Mouse (Mus musculus): Measurements from ENCODE around the gene Olfr303.
"Not testable (repeated sequence)": the region's sequence is repeated elsewhere in the genome, so short reads cannot be mapped to it uniquely, and the experiment has no call there.

Olfr303 gene

GRCm38 (mm10) chr7:86397689-86398088 is at the start of gene Olfr303:
Olfr303 (minus strand) TSS chr7:86397789.
- no peak for DNase-seq (ENCODE audit: low spot score in 2 of 2)

DNA sequence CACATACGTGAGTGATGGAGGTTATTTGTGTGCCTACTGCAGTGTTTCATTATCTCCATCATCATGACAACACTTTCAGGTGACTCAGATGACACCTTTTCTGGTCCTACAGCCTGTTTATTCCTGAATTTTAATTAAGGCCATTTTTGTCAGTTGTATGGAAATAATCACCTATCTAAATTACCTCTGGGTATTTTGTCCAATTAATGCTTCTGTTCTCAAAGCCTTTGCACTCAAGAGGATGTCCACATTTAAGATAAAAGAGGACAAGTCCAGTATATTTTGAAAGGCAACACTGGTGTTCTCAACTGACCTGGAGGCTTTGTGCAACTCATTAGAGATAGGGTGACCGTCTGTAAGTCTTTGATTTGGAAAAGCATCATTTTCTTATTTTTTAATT is 6.0 kb upstream of the Olfr303 start, which contains the start of gene Olfr301:
Gene Olfr301, plus strand, starts transcription at position 301 of the 400 bp plus-strand sequence.
- no peak for DNase-seq (ENCODE audit: low spot score in 2 of 2)

GRCm38 (mm10) chr7:86386558-86386957 is 11.0 kb downstream of the Olfr303 start, which contains the start of gene Olfr304:
Olfr304 (minus strand) TSS chr7:86386658.
- no peak for DNase-seq (ENCODE audit: low spot score in 2 of 2)

- no peak for DNase-seq (ENCODE audit: low spot score in 2 of 2)
These were observed 11.8 kb downstream of the Olfr303 start for GRCm38 (mm10) chr7:86385769-86386168.

GRCm38 (mm10) chr7:86366828-86367227 is 30.8 kb downstream of the Olfr303 start, which contains the start of gene Olfr305:
Olfr305 (minus strand) TSS chr7:86366928.
- no peak for DNase-seq (ENCODE audit: low spot score in 2 of 2)

DNA sequence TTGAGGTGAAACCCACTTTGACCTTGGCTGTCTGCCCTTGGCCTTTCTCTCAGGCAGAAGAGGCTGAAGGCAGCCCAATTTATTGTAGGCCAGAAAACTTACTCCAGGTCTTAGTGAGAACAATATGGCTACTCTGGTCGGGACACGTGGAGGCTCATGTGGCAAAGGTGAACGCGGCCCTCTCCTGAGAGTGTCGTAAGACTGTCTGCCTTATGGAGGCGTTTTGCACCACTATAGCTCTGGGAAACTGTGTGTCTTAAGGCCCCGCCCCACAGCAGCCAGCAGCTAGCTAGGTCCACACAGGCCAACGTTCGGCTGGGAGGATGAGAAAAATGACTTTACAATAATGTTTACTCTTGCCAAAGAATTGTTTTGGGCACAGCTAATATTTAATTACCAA is 51.3 kb downstream of the Olfr303 start:
- DNase-seq (ENCODE audit: low spot score in 2 of 2): not testable (repeated sequence)

GRCm38 (mm10) chr7:86344253-86344652 is 53.3 kb downstream of the Olfr303 start:
- DNase-seq (ENCODE audit: low spot score in 2 of 2): no peak

DNA sequence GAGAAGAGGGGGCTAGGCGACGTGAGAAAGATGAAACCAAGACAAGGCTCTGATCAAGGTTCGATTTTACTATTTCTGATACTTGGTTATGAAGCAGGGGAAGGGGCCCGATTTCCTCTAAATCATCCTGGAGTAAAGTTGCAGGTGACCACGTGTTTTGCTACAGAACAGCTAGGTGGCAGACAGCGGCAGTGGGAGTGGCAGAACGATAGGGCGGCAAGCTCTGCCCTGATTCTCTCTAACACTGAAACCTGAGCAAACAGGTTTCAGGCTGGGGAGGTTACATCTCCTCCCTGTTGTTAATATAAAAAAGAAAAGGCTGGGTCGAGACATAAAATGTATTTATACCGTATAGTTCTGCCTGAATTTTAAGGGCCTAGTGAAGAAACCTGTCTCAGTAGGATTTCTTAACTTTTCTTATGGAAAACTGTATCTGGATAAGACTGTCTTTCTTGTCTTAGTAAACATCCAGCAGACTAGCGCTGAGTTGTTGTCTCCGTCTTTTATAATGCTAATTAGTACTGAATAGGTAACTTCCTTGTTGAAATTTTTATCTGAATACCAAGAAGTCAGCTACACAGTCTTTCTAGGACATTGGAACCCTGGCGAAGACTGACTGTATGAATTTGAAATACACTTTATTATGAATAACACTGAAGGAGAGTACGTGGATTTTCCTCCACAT is 54.6 kb downstream of the Olfr303 start:
- no peak for DNase-seq (ENCODE audit: low spot score in 2 of 2)

Measured in right cerebral cortex, postnatal 10 days (tissue).